Mouse (Mus musculus): ENCODE data around the gene Dpf3. TPM values are rescaled to one million over a fixed set of nuclear protein-coding genes. Genes with fewer than 3 reads are reported as not detected.

Gene Dpf3
- total and polyA plus RNA-seq, 2 experiments from 2014 or later: 14.3 to 31.7 TPM

DNA sequence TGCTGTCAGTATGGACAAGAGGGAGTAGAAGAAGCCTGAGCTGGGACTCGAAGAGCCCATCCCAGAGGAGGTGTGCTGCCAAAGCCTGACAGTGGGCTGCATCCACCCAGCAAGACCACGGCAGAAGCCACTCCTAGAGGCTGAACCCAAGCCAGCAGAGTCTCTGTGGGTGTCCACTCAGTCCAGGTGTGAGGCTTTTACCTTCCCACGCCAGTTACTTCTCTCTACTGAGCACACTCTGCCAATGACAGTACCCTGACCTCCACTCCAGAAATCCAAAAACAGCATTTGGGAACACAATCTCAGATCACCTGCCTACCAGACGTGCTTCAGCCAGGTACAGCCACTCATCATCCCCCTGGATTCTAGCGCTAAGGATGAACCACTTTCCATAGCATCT lies 280.0 kb downstream of the Dpf3 start:
- no peak overlapping the region for H3K4me2 ChIP-seq (ENCODE audit: low read depth, low read length, poor library complexity, severe bottlenecking)
- 74% methylated on average over 5 of the region's 5 CpGs for WGBS
- no peak for DNase-seq (ENCODE audit: low spot score)
- no peak for TF ChIP-seq CTCF (IDR thresholded peaks at IDR 0.05)
- no peak overlapping the region for H3K4me3 ChIP-seq (ENCODE audit: low read depth, low read length)
- H3K36me3 ChIP-seq (ENCODE audit: insufficient read depth, low read length): no peaks in the 10 kb centered on the region
- ATAC-seq (ENCODE audit: low FRiP score): no peak
- H3K4me1 ChIP-seq (ENCODE audit: insufficient read depth, low read length): no peaks in the 10 kb centered on the region
- no peaks in the 10 kb centered on the region for H3K27me3 ChIP-seq (ENCODE audit: insufficient read depth, low read length)
- no peaks in the 10 kb centered on the region for H3K9me3 ChIP-seq (ENCODE audit: low read length)
- H3K9ac ChIP-seq (replicated peaks; ENCODE audit: low read length, poor library complexity, severe bottlenecking): no peak overlapping the region
- H3K27ac ChIP-seq (ENCODE audit: low read depth, low read length): no peak overlapping the region

- Histone ChIP-seq H3K4me3 (ENCODE audit: low read depth, low read length) (no peak overlapping the region), H3K4me2 (ENCODE audit: low read depth, low read length, poor library complexity, severe bottlenecking) (no peak overlapping the region), H3K9me3 (ENCODE audit: low read length) (no peaks in the 10 kb centered on the region), H3K27ac (ENCODE audit: low read depth, low read length) (no peak overlapping the region), H3K27me3 (ENCODE audit: insufficient read depth, low read length) (no peaks in the 10 kb centered on the region), H3K9ac (replicated peaks; ENCODE audit: low read length, poor library complexity, severe bottlenecking) (no peak overlapping the region), H3K4me1 (ENCODE audit: insufficient read depth, low read length) (no peaks in the 10 kb centered on the region), H3K36me3 (ENCODE audit: insufficient read depth, low read length) (no peaks in the 10 kb centered on the region)
- WGBS: 61% methylated on average over 6 of the region's 6 CpGs
- DNase-seq (ENCODE audit: low spot score): no peak
- ATAC-seq (ENCODE audit: low FRiP score): no peak
- no peak for TF ChIP-seq CTCF (IDR thresholded peaks at IDR 0.05)
Observed at GRCm38 (mm10) chr12:83206866-83207265, 280.6 kb downstream of the Dpf3 start.

DNA sequence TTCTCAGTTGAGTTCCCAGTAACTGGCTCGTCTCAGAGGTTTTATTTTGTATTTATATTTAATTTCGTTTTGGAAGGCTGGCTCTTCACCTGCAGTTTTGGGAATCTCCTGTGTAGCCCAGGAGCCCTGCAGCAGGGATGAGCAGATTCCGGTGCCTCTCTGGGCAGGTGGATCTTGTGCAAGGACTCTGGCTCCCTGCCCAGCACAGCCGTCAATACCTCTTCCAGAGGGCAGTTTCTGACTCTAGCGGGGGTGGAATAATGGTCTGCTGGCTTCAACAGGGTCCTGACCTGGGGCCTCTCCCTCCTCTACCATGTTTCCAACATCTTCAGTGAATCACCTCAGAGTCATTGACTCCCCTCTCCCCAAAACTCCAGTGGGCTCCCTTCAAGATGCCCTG lies 283.2 kb downstream of the Dpf3 start:
- TF ChIP-seq CTCF (IDR thresholded peaks at IDR 0.05): no peak
- WGBS: 69% methylated on average over 5 of the region's 5 CpGs
- ATAC-seq (ENCODE audit: low FRiP score): no peak

DNA sequence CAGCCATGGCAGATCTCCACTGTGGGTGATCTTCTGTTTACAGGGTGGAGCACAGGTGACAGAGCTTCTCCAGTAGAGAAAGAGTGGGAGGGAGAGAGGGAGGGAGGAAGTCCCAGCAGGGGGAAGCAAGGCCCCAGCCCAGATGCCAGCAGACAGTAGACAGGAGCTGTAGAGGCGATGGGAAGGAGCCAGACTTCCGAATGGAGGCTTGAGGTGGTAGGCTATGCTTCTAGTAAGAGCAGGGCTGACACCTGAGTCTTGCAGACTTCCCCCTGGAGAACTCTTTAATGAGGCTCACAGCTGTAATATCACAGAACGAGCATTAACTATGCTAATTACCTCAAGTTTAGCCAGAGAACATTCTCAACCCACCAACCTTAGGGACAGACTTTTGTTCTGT lies 285.8 kb downstream of the Dpf3 start:
- no peaks in the 10 kb centered on the region for H3K4me1 ChIP-seq (ENCODE audit: insufficient read depth, low read length)
- no peaks in the 10 kb centered on the region for H3K36me3 ChIP-seq (ENCODE audit: insufficient read depth, low read length)
- ATAC-seq (ENCODE audit: low FRiP score) (no peak), DNase-seq (ENCODE audit: low spot score) (no peak)
- H3K27me3 ChIP-seq (ENCODE audit: insufficient read depth, low read length): no peaks in the 10 kb centered on the region
- no peak overlapping the region for H3K9ac ChIP-seq (replicated peaks; ENCODE audit: low read length, poor library complexity, severe bottlenecking)
- TF ChIP-seq CTCF (IDR thresholded peaks at IDR 0.05): no peak
- 43% methylated on average over 3 of the region's 3 CpGs for WGBS
- no peak overlapping the region for H3K4me3 ChIP-seq (ENCODE audit: low read depth, low read length)
- H3K9me3 ChIP-seq (ENCODE audit: low read length): no peaks in the 10 kb centered on the region
- no peak overlapping the region for H3K4me2 ChIP-seq (ENCODE audit: low read depth, low read length, poor library complexity, severe bottlenecking)
- no peak overlapping the region for H3K27ac ChIP-seq (ENCODE audit: low read depth, low read length)

More for the DNA sequence above, 283.2 kb downstream of the Dpf3 start:
- no peak overlapping the region for H3K27ac ChIP-seq (ENCODE audit: low read depth, low read length)
- DNase-seq (ENCODE audit: low spot score): no peak
- H3K9me3 ChIP-seq (ENCODE audit: low read length): no peaks in the 10 kb centered on the region
- no peak overlapping the region for H3K4me2 ChIP-seq (ENCODE audit: low read depth, low read length, poor library complexity, severe bottlenecking)
- H3K9ac ChIP-seq (replicated peaks; ENCODE audit: low read length, poor library complexity, severe bottlenecking): no peak overlapping the region
- no peaks in the 10 kb centered on the region for H3K36me3 ChIP-seq (ENCODE audit: insufficient read depth, low read length)
- H3K27me3 ChIP-seq (ENCODE audit: insufficient read depth, low read length): no peaks in the 10 kb centered on the region
- H3K4me3 ChIP-seq (ENCODE audit: low read depth, low read length): no peak overlapping the region
- no peaks in the 10 kb centered on the region for H3K4me1 ChIP-seq (ENCODE audit: insufficient read depth, low read length)

- 80% methylated on average over 6 of the region's 6 CpGs for WGBS
- no peaks in the 10 kb centered on the region for H3K9me3 ChIP-seq (ENCODE audit: low read length)
Observed at GRCm38 (mm10) chr12:83180561-83180960, 307.0 kb downstream of the Dpf3 start.

DNA sequence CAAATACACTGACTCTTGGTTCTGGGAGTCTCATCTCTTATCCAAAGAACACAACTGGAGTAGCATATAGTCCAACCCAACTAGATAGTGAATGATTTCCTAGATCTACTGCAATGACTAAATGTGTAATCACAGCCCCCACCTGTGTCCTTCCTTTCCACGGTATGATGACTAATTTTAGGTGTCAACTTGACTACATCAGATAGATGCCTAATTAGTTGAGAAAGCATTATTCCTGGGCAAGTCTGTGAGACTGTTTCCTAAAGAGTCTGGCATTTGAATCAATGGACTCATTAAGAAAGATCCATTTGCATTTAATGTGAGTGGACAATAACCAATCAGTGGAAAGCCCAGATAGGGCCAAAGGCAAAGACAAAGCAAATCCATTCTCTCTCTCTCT lies 307.7 kb downstream of the Dpf3 start:
- no peak for TF ChIP-seq CTCF (IDR thresholded peaks at IDR 0.05)
- H3K9ac ChIP-seq (replicated peaks; ENCODE audit: low read length, poor library complexity, severe bottlenecking): no peak overlapping the region
- no peaks in the 10 kb centered on the region; the same call in 1 of the 2 replicates for H3K4me1 ChIP-seq (ENCODE audit: insufficient read depth, low read length)
- H3K9me3 ChIP-seq (ENCODE audit: low read length): no peaks in the 10 kb centered on the region
- H3K36me3 ChIP-seq (ENCODE audit: insufficient read depth, low read length): no peaks in the 10 kb centered on the region
- DNase-seq (ENCODE audit: low spot score) (no peak), ATAC-seq (ENCODE audit: low FRiP score) (no peak)
- H3K4me3 ChIP-seq (ENCODE audit: low read depth, low read length): no peak overlapping the region
- H3K4me2 ChIP-seq (ENCODE audit: low read depth, low read length, poor library complexity, severe bottlenecking): no peak overlapping the region
- no peaks in the 10 kb centered on the region for H3K27me3 ChIP-seq (ENCODE audit: insufficient read depth, low read length)
- H3K27ac ChIP-seq (ENCODE audit: low read depth, low read length): no peak overlapping the region
- 84% methylated on average over 1 of the region's 1 CpGs for WGBS

More at GRCm38 (mm10) chr12:83180561-83180960, 307.0 kb downstream of the Dpf3 start:
- Histone ChIP-seq H3K4me3 (ENCODE audit: low read depth, low read length) (no peak overlapping the region), H3K4me1 (ENCODE audit: insufficient read depth, low read length) (no peaks in the 10 kb centered on the region; the same call in 1 of the 2 replicates), H3K36me3 (ENCODE audit: insufficient read depth, low read length) (no peaks in the 10 kb centered on the region), H3K4me2 (ENCODE audit: low read depth, low read length, poor library complexity, severe bottlenecking) (no peak overlapping the region), H3K27me3 (ENCODE audit: insufficient read depth, low read length) (no peaks in the 10 kb centered on the region), H3K27ac (ENCODE audit: low read depth, low read length) (no peak overlapping the region), H3K9ac (replicated peaks; ENCODE audit: low read length, poor library complexity, severe bottlenecking) (no peak overlapping the region)
- DNase-seq (ENCODE audit: low spot score): peak; percentile 35
- no peak for ATAC-seq (ENCODE audit: low FRiP score)
- TF ChIP-seq CTCF (IDR thresholded peaks at IDR 0.05): no peak

Data from midbrain, postnatal 0 days (tissue).